Mouse (Mus musculus) myocyte (in vitro differentiated cells): ENCODE results near the gene Socs7.
"Not testable (repeated sequence)": the region's sequence is repeated elsewhere in the genome, so short reads cannot be mapped to it uniquely, and the experiment has no call there.

Source experiments
- CEBPB ChIP-seq: IDR thresholded peaks from 2 replicates; pipeline ENCODE4 v1.6.1; 2011; ENCODE audit warnings: mild to moderate bottlenecking, moderate library complexity; ENCODE audit not compliant: poor library complexity, insufficient read depth, severe bottlenecking
- E2F4 ChIP-seq: IDR thresholded peaks from one replicate; pipeline ENCODE4 v1.6.1; 2011; ENCODE audit warnings: mild to moderate bottlenecking, control low read depth, moderate library complexity; ENCODE audit not compliant: insufficient read depth
- MAX ChIP-seq: IDR thresholded peaks from one replicate; pipeline ENCODE4 v1.6.1; 2011; ENCODE audit warnings: low read depth, mild to moderate bottlenecking, control low read depth
- MYOD1 ChIP-seq, 3 experiments: IDR thresholded peaks; one replicate each; pipeline ENCODE4 v1.6.1; 2011; ENCODE audit warnings: control low read depth in 2 of 3, low read depth in 2 of 3, mild to moderate bottlenecking in 2 of 3, moderate library complexity in 1 of 3; ENCODE audit not compliant: insufficient read length in 2 of 3, control insufficient read depth in 1 of 3
- MYOG ChIP-seq, 3 experiments: IDR thresholded peaks; one replicate each; pipeline ENCODE4 v1.6.1; 2011; ENCODE audit warnings: control low read depth in 2 of 3, low read depth in 2 of 3, mild to moderate bottlenecking in 2 of 3; ENCODE audit not compliant: insufficient read length in 2 of 3, control insufficient read depth in 1 of 3, insufficient read depth in 1 of 3
- POLR2A ChIP-seq: IDR thresholded peaks from one replicate; pipeline ENCODE4 v1.6.1; 2011; ENCODE audit warnings: low read depth, mild to moderate bottlenecking, control low read depth, moderate library complexity; ENCODE audit not compliant: insufficient read length
- POLR2AphosphoS2 ChIP-seq: IDR thresholded peaks from one replicate; pipeline ENCODE4 v1.6.1; 2011; ENCODE audit warnings: low read depth, control low read depth; ENCODE audit not compliant: insufficient read length
- REST ChIP-seq: IDR thresholded peaks from one replicate; pipeline ENCODE4 v1.6.1; 2011; ENCODE audit warnings: mild to moderate bottlenecking, control low read depth, moderate library complexity; ENCODE audit not compliant: insufficient read depth, insufficient read length
- SRF ChIP-seq: IDR thresholded peaks from one replicate; pipeline ENCODE4 v1.6.1; 2011; ENCODE audit warnings: low read depth; ENCODE audit not compliant: control insufficient read depth, insufficient read length
- TCF12 ChIP-seq: IDR thresholded peaks from one replicate; pipeline ENCODE4 v1.6.1; 2011; ENCODE audit warnings: mild to moderate bottlenecking, control low read depth; ENCODE audit not compliant: poor library complexity, insufficient read depth, severe bottlenecking
- TCF3 ChIP-seq: IDR thresholded peaks from one replicate; pipeline ENCODE4 v1.6.1; 2011; ENCODE audit warnings: low read depth, control low read depth; ENCODE audit not compliant: insufficient read length
- USF1 ChIP-seq: IDR thresholded peaks from one replicate; pipeline ENCODE4 v1.6.1; 2011; ENCODE audit warnings: low read depth, mild to moderate bottlenecking, control low read depth, moderate library complexity

GRCm38 (mm10) chr11:97312871-97313270, 49.5 kb upstream of the Socs7 start:
- TF ChIP-seq POLR2A; E2F4; POLR2AphosphoS2; TCF12; CEBPB; SRF; MAX; REST; TCF3; MYOD1 (IDR thresholded peaks at IDR 0.05; ENCODE audit: control insufficient read depth in 1 of 3, insufficient read length in 2 of 3, low read depth in 2 of 3); USF1; MYOG (IDR thresholded peaks at IDR 0.05; ENCODE audit: control insufficient read depth in 1 of 3, insufficient read depth in 1 of 3, insufficient read length in 2 of 3, low read depth in 2 of 3): not testable (repeated sequence)
